Mouse (Mus musculus) kidney, postnatal 10 days (tissue): Measurements from ENCODE around the gene Plxdc2.

ENCODE experiments used
- DNase-seq: peaks from one replicate; pipeline ENCODE4 v3.0.0; 2021; ENCODE audit warnings: mixed read lengths

Gene Plxdc2

GRCm38 (mm10) chr2:16356106-16356818 lies at the start of gene Plxdc2:
Gene Plxdc2, plus strand, starts transcription at chr2:16356304.
- peak; percentile 81 for DNase-seq

- no peak for DNase-seq
These were observed 45.7 kb upstream of the Plxdc2 start for GRCm38 (mm10) chr2:16310387-16310786.

GRCm38 (mm10) chr2:16312400-16313070 lies 43.6 kb upstream of the Plxdc2 start:
- DNase-seq = peak; percentile 21

DNA sequence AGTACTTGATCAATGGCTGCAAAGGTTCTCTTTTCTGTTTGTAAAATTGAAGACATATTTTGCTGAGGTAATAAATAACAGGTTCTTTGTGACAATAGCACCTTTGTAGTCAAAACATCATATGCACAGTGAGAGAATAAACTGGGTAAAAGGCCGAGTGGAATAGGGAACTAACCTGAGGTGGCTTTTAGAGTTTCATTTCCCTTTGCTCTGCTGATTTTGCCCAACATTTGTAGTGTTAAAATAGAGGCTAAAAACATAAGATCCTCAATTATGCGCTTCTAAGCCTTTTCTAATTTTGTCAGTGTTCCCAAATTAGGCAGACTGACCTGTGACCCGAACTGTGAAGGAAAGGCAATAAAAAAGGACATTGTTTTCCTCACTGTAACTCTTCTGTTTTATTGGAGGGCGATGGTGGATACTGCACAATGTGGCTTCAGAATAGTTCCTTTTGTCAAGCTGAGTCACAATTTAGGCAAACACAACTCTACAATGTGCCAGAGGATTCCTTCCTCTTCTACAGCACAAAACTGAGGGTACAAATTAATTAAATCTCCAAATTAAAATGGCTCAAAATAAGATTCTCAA lies 20.8 kb upstream of the Plxdc2 start:
- DNase-seq = peak; percentile 15

DNA sequence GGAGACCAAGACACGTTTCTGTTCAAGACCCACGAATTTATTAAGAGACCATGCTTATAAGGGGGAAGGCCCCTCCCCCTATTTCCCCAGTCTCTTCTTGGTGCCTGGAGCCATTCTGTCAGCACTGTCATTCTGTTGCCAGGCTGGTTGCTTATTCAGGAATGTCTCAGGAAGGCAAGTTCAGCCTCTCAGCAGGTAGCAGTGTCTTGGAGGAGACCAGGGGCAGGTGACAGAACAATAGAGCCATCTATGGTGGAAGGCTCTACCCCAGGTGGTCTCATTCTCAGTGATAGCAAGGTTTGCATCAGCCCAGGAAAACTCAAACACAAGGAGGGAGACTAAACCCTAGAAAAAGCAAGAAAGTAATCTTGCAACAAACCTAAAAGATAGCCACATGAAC lies 11.5 kb upstream of the Plxdc2 start:
- no peak for DNase-seq

DNA sequence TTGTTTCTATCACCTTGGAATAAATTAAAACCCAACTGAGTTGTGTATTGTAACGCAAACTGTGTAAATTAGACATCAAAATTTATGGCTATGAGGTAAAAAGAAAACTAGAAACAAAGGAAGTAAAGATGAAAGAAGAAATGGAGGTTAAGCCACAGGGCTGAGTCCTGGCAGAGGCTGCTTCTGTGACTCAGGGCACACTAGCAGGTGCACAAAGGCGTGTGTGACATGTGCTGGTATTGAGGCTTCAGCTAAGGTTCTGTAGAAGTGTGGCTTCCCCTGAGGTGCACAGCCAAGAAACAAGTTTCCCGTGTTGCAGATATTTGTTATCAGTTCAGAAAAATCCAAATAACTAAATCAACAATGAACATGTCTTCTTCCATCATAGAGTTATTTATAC lies 5.0 kb upstream of the Plxdc2 start:
- DNase-seq = no peak

DNA sequence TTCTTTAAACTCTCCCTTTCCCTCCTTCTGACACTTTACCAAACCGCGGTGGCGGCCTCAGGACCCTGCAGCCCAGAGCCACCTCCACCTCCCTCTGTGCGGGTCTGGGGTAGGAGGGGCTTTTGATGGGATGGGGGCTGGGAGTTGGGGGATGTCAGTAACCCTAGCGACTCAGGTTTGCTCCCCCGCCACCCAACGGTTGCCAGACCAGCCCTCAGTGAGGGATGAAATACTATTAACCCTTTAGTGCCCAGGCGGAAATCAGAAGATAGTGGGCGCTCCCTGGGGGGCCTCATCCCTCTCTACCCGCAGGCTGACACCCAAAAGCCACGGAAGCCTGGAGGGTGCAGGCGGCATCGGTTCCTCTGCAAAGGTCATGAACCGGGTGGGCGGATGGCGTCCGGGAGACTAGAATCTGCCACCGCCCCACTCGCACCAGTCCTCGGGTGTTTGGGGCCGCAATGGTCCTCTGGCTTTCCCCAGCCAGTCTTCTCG lies 446 bp upstream of the Plxdc2 start:
- DNase-seq = peak; percentile 44

GRCm38 (mm10) chr2:16356921-16357837 lies 1.1 kb downstream of the Plxdc2 start:
- peak; percentile 50 for DNase-seq

GRCm38 (mm10) chr2:16357946-16358345 lies 1.8 kb downstream of the Plxdc2 start:
- DNase-seq = no peak

DNA sequence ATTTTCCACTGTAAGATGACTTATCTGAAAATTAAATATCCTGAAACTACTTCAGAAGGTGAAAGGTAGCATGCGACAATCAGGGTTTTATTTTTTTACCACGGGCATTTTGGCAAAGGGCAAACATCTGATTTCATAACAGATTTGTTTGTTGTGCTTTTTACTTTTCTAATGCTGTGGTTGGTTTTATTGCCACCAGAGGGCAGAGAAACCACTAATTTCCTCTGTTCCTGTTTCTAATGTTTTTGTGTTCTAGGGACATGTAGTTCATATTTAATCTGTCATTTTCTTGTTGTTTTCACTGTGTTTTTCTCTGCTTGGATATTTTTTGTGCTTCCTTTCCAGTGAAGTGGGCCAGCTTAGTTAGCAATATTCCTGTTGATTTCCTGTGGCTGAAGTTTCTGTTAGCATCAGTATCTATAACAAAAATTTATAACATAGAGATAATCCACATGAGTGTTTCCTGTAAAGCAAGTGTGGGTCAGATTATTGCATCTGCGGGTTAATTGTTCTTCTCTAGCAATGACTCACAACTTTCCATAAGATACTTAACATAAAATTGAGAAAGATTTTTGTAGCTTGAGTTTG lies 3.3 kb downstream of the Plxdc2 start:
- DNase-seq = peak; percentile 38

GRCm38 (mm10) chr2:16364749-16365148 lies 8.6 kb downstream of the Plxdc2 start:
- no peak for DNase-seq

- DNase-seq = peak; percentile 31
These were observed 9.8 kb downstream of the Plxdc2 start for GRCm38 (mm10) chr2:16365830-16366401.

DNA sequence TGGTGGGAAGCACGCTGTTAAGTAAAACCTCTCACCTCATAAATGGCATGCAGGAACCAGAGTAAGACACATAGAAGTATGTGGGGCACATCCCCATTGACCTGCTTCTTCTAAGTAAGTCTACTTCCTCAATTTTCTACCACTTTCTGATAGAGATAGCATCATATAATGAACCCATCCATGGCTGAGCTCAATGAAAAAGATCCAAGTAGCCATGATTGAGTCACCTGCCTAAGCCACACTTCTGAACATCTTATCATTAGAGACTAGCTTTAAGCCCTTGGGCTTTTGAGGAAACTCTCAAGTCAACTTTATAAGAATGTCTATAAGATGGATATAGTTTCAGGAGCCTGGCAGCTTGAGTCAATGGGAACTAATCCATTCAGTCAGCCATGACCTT lies 14.3 kb downstream of the Plxdc2 start:
- DNase-seq = no peak

DNA sequence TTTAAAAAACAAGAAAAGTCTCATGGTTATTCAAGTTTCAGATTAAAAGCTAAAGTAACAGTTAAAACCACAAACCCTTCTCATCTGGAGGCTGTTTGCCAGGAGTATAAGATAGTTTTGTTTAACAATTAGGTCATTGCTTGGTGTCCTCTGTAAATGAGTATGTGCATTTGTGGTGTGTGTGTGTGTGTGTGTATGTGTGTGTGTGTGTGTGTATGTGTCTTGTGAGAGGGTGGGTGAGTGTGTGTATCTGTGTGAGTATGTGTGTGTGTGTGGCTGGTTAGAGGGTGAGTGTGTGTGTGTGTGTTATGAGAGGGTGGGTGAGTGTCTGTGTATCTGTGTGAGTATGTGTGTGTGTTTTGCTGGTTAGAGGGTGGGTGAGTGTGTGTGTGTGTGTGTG lies 18.2 kb downstream of the Plxdc2 start:
- no peak for DNase-seq

DNA sequence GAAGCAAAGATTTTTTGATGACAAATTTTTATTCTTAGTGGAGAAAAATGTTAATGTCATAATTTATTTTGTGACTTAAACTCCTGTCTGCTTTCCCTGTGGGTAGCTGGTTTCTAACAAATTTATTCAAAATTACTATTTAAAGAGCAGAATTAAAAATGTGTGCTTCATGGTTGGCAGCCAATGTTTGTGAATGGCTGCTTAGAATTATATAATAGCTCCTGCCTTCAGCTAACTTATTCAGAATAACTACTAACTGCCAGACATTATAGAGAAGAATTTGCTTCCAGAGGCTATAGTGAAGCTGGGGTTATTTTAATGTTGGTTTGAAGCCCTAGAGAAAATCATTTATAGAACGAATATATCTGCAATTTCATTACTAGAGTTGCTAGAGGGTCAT lies 30.1 kb downstream of the Plxdc2 start:
- DNase-seq = no peak

- no peak for DNase-seq
These were observed 30.6 kb downstream of the Plxdc2 start for GRCm38 (mm10) chr2:16386692-16387091.

- DNase-seq = no peak
These were observed 31.7 kb downstream of the Plxdc2 start for GRCm38 (mm10) chr2:16387787-16388186.

GRCm38 (mm10) chr2:16397501-16397900 lies 41.4 kb downstream of the Plxdc2 start:
- peak; percentile 33 for DNase-seq

GRCm38 (mm10) chr2:16398006-16398405 lies 41.9 kb downstream of the Plxdc2 start:
- DNase-seq = no peak

- peak; percentile 12 for DNase-seq
These were observed 42.8 kb downstream of the Plxdc2 start for GRCm38 (mm10) chr2:16398896-16399295.

DNA sequence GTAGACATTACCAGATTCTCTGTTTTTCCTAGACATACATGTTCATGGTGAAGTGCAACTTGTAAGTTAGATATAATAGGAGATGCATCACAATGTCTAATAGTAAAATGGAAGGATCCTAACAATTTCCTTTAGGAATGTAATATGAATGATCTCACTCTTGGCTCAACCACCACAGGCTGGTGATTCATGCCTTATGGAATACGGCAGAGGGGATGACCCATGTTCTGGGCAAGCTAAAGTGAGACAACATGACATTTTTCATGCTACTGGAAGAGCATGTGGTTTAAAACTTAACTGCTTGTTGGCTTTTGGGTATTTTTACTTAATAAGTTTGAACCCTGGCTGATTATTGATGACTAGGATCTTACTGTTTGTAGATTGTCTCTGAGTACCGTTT lies 50.4 kb downstream of the Plxdc2 start:
- no peak for DNase-seq

DNA sequence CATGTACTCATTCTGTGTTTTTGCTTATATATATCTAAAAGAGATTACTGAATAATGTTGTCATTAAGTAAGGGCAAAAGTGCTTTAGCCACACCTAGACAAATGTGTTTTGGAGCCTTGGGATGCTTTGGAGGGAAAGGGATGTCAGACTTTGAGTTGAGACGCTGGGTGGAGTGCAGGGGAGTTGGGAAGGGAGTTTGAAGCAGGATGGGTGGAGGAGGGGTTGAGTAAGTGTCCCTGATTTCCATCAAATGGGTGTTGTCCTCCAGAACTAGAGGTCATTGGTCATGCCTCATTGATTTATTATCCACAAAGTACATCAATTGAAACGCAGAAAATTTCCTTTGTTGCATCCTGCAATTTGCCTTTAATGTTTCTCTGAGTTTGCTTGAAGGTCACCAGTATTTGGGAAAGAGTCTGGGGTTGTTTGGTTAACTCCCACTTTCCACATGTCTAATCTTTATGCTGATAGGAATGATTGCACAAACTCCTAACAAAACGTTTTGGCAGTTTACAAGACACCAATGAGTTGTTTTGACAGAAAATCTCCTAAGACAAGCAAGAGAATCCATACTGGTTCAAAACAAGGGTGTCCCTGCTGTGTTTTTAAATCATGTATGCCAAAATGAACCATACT lies 58.4 kb downstream of the Plxdc2 start:
- DNase-seq = no peak
